Mouse (Mus musculus) E14TG2a.4 (cell line): ENCODE measurements around the gene Fbn1.

Experiments
- CTCF ChIP-seq: conservative IDR thresholded peaks from 2 replicates; pipeline ENCODE4 v1.5.1; 2014; ENCODE audit warnings: low read length
- NANOG ChIP-seq: IDR thresholded peaks from 2 replicates; pipeline ENCODE4 v1.6.1; 2014; ENCODE audit warnings: borderline replicate concordance, low read length, mixed read lengths

DNA sequence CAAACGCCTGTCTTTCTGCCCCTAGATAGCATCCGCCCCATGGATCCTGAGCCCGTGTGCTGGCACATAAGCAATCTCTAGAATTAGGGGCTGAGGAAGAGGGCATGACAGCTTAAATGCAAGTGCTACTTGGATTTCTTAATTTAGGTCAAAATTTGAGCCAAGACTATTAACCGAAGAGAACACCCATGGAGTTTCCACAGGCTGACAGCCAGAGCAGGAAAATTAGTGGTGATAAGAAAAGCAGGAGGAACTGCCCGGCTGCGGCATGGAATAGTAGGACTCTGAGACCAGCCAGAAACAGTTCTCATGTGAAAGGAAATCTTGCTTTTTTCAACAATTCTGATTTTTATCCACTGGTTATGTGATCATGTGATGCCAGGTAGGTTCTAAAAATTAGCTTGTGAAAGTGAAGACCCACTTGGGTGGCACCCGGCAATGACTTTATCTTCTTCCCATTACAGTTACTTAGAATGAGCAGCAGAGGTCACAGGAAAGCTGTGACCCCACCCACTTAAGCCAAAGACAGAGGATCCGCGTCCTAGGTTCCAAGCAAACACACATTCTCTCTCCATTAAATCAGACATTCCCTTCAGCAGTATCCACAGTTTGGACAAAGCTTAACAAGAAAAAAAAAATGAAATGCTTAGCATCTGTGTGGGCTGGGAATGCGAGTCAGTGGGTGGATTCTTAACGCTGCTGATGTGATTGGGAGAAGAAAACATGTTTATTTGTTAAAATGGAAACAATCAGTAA lies 152.4 kb downstream of the Fbn1 start:
- TF ChIP-seq CTCF (no peak), NANOG (no peak)
